Mouse (Mus musculus) midbrain, embryonic 14.5 days (tissue): Measurements from ENCODE around the gene Acap3. TPM values are rescaled to one million over a fixed set of nuclear protein-coding genes. Genes with fewer than 3 reads are reported as not detected.
A peak's percentile ranks its signal among the peaks of the same experiment; 100 is the strongest.

Source experiments
- ATAC-seq: fragments of 200-750 bp; cut with Nextera tagmentation; 2 replicates; pipeline ENCODE4 v1.8.0; 2017; ENCODE audit warnings: moderate number of reproducible peaks, moderate library complexity; ENCODE audit not compliant: low FRiP score, low TSS enrichment
- DNase-seq: peaks from one replicate; pipeline ENCODE4 v3.0.0-alpha.2; 2015
- H3K27ac ChIP-seq: fragments of 300-500 bp; sonication (generic); replicated peaks from 2 replicates; pipeline ENCODE4 v1.5.1; 2014; ENCODE audit warnings: mild to moderate bottlenecking, low read depth, low read length, moderate library complexity
- H3K27me3 ChIP-seq: fragments of 300-500 bp; sonication (generic); 2 replicates; pipeline ENCODE4 v1.6.1; 2014; ENCODE audit warnings: low read length, control low read depth, mixed read lengths; ENCODE audit not compliant: control insufficient read depth, insufficient read depth
- H3K36me3 ChIP-seq: fragments of 300-500 bp; sonication (generic); 2 replicates; pipeline ENCODE4 v1.6.1; 2014; ENCODE audit warnings: low read length, control low read depth; ENCODE audit not compliant: control insufficient read depth, insufficient read depth
- H3K4me1 ChIP-seq: fragments of 300-500 bp; sonication (generic); 2 replicates; pipeline ENCODE4 v1.6.1; 2014; ENCODE audit warnings: mild to moderate bottlenecking, antibody characterized with exemption, low read length, control low read depth; ENCODE audit not compliant: control insufficient read depth, insufficient read depth
- H3K4me2 ChIP-seq: fragments of 300-500 bp; sonication (generic); 2 replicates; pipeline ENCODE4 v1.6.1; 2014; ENCODE audit warnings: mild to moderate bottlenecking, low read length, moderate library complexity
- H3K4me3 ChIP-seq: fragments of 300-500 bp; sonication (generic); replicated peaks from 2 replicates; pipeline ENCODE4 v1.5.1; 2014; ENCODE audit warnings: low read depth, low read length
- H3K9ac ChIP-seq: fragments of 300-500 bp; sonication (generic); replicated peaks from 2 replicates; pipeline ENCODE4 v1.6.1; 2014; ENCODE audit warnings: mild to moderate bottlenecking, low read length, moderate library complexity
- H3K9me3 ChIP-seq: fragments of 300-500 bp; sonication (generic); 2 replicates; pipeline ENCODE4 v1.6.1; 2016; ENCODE audit warnings: low read length, control low read depth, mixed read lengths; ENCODE audit not compliant: control insufficient read depth
- WGBS: fragments of 180-500 bp; shearing (Covaris S2); extraction: QIAGEN DNeasy Blood & Tissue Kit; methylation state at CpG from one replicate; pipeline ENCODE4 v1.1.7; 2014; 5-methylcytosine and 5-hydroxymethylcytosine counted together
- polyA plus RNA-seq: library from polyadenylated mRNA; unstranded; fragments of >200 nt; fragmentation: Nextera tagmentation; extraction: Ambion mirVana; gene quantifications from 2 replicates; pipeline ENCODE4 v1.2.1, GENCODE M21; 2014

The Acap3 gene
- polyA plus RNA-seq, 1 experiment from 2014 or later = 76.6 TPM

DNA sequence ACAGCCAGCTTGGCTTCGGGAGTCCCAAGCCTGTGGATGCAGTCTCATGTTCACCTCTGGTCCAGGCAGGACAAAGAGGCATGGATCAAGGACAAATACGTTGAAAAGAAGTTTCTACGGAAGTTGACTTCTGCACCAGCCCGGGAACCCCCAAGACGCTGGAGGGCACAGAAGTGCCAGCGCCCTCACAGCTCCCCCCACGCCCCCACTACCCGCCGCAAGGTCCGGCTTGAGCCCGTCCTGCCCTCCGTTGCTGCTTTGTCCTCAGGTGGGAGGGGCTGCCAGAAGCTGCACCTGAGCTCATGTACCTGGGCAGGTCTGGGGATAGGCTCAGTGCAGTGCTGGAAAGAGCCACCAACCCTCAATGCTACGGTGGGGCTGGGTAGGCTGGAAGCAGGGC is 11.6 kb downstream of the Acap3 start:
- DNase-seq (no peak), ATAC-seq (no peak)
- no peaks in the 10 kb centered on the region for H3K27me3 ChIP-seq
- no peak overlapping the region for H3K4me2 ChIP-seq
- no peaks in the 10 kb centered on the region for H3K9me3 ChIP-seq
- no peaks in the 10 kb centered on the region for H3K4me1 ChIP-seq
- WGBS = 97% methylated on average over 13 of the region's 13 CpGs
- no peak overlapping the region for H3K4me3 ChIP-seq
- H3K9ac ChIP-seq = no peak overlapping the region
- H3K27ac ChIP-seq = no peak overlapping the region
- peaks cover 95% of the 10 kb centered on the region for H3K36me3 ChIP-seq

GRCm38 (mm10) chr4:155904318-155905102 is 12.9 kb downstream of the Acap3 start:
- DNase-seq = peak; percentile 46
- no peak for ATAC-seq
- H3K27ac ChIP-seq = no peak overlapping the region
- H3K4me1 ChIP-seq = no peaks in the 10 kb centered on the region
- no peaks in the 10 kb centered on the region for H3K27me3 ChIP-seq
- H3K4me3 ChIP-seq = no peak overlapping the region
- H3K4me2 ChIP-seq = no peak overlapping the region
- no peak overlapping the region for H3K9ac ChIP-seq
- 91% methylated on average over 13 of the region's 13 CpGs for WGBS
- peaks cover 82% of the 10 kb centered on the region for H3K36me3 ChIP-seq
- H3K9me3 ChIP-seq = no peaks in the 10 kb centered on the region

- no peak for DNase-seq
- no peak overlapping the region for H3K4me2 ChIP-seq
- no peaks in the 10 kb centered on the region for H3K27me3 ChIP-seq
- no peak overlapping the region for H3K27ac ChIP-seq
- no peak overlapping the region for H3K4me3 ChIP-seq
- no peaks in the 10 kb centered on the region for H3K4me1 ChIP-seq
- no peak overlapping the region for H3K9ac ChIP-seq
- H3K9me3 ChIP-seq = no peaks in the 10 kb centered on the region
- WGBS = 88% methylated on average over 13 of the region's 13 CpGs
- no peak for ATAC-seq
- peaks cover 71% of the 10 kb centered on the region for H3K36me3 ChIP-seq
Measured at GRCm38 (mm10) chr4:155905634-155906033, 14.0 kb downstream of the Acap3 start.

DNA sequence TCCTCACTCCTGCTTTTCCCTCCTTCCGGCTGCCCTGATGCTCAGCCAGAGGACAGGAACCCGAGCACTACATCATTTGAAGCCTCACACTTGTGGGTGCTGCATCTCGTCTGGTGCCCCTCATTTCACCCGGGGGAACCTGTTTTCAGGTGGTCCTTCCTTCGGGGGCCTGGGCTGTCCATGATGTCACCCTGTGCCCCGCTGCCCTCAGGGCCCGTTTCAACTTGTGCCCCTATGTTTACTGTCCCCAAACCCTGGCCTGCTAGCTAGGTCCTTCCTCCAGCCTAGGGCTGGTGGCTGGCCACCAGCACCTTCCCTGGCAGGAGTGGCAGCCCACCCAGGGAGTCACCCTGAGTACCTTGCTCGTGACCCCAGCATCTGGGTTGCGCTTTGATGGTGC is 14.5 kb downstream of the Acap3 start:
- Histone ChIP-seq H3K9me3 (no peaks in the 10 kb centered on the region), H3K9ac (no peak overlapping the region), H3K36me3 (peaks cover 66% of the 10 kb centered on the region), H3K27me3 (no peaks in the 10 kb centered on the region), H3K4me3 (no peak overlapping the region), H3K4me2 (no peak overlapping the region), H3K4me1 (no peaks in the 10 kb centered on the region), H3K27ac (no peak overlapping the region)
- 84% methylated on average over 9 of the region's 9 CpGs for WGBS
- ATAC-seq (no peak), DNase-seq (no peak)

GRCm38 (mm10) chr4:155907003-155907402 is 15.4 kb downstream of the Acap3 start:
- H3K27me3 ChIP-seq = no peaks in the 10 kb centered on the region
- DNase-seq = no peak
- H3K9ac ChIP-seq = no peak overlapping the region
- 89% methylated on average over 11 of the region's 11 CpGs for WGBS
- H3K9me3 ChIP-seq = no peaks in the 10 kb centered on the region
- no peak overlapping the region for H3K27ac ChIP-seq
- no peak for ATAC-seq
- no peak overlapping the region for H3K4me2 ChIP-seq
- H3K36me3 ChIP-seq = peaks cover 57% of the 10 kb centered on the region
- H3K4me1 ChIP-seq = no peaks in the 10 kb centered on the region
- H3K4me3 ChIP-seq = no peak overlapping the region

GRCm38 (mm10) chr4:155908281-155908680 is 16.7 kb downstream of the Acap3 start:
- DNase-seq (no peak), ATAC-seq (no peak)
- 78% methylated on average over 7 of the region's 7 CpGs for WGBS

DNA sequence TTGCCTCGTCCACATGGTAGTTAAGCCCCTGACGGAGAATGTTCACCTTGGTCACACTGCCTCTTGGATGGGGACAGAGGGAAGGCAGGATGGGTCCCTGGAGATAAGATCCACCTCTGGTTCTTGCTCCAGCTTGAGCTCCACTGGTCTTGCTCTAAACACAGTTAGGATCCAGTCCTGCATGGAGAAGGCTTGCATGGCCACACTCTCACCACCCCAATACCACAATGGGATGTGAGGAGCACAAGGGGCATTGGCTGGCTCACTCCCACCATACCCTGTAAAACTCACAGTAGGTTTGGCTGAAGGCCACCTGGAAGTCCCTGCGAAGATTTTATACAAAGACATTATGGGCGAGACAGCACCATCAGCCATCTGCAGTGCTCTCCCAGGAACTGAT is 17.1 kb downstream of the Acap3 start:
- Histone ChIP-seq H3K9ac (no peak overlapping the region), H3K4me1 (no peaks in the 10 kb centered on the region), H3K4me3 (no peak overlapping the region), H3K4me2 (no peak overlapping the region), H3K36me3 (peaks cover 40% of the 10 kb centered on the region), H3K9me3 (no peaks in the 10 kb centered on the region), H3K27me3 (no peaks in the 10 kb centered on the region), H3K27ac (no peak overlapping the region)
- DNase-seq = no peak
- WGBS = 95% methylated on average over 4 of the region's 4 CpGs
- no peak for ATAC-seq

More at GRCm38 (mm10) chr4:155908281-155908680, 16.7 kb downstream of the Acap3 start:
- Histone ChIP-seq H3K27ac (no peak overlapping the region), H3K36me3 (peaks cover 45% of the 10 kb centered on the region), H3K4me3 (no peak overlapping the region), H3K4me2 (no peak overlapping the region), H3K4me1 (no peaks in the 10 kb centered on the region), H3K9me3 (no peaks in the 10 kb centered on the region), H3K9ac (no peak overlapping the region), H3K27me3 (no peaks in the 10 kb centered on the region)

DNA sequence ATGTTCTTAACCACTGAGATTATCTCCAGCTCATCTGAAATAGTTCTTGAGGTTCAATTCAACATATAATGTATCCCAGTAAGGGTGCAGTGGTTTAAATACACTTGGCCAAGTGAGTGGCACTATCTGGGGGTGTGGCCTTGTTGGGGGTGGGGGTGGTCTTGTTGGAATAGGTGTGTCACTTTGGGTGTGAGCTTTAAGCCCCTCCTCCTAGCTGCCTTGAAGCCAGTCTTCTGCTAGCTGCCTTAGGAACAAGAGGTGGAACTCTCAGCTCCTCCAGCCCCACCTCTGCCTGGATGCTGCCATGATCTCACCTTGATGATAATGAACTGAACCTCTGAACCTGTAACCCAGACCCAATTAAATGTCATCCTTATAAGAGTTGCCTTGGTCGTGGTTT is 40.4 kb downstream of the Acap3 start:
- WGBS = 76% methylated on average over 1 of the region's 1 CpGs
- no peak for ATAC-seq
- H3K4me1 ChIP-seq = no peaks in the 10 kb centered on the region

DNA sequence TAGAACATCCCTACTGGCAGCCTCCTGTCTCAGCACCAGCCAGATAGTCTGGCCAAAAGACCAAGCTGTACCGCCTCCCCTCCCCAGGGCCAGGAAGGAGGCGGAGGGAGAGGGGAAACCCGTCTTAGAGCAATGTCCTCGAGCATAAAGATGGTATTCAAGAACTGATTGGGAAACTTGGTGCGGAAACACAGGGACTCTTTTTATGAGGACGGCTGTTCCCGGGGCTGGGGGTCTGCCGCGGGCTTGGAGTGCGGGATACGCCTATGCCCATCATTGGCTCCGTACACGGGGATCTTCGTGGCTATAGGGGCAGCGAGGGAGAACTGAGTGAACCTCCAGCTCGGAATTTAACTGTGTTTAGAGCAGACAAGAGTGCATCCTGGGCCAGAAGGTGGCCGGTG is 51.4 kb downstream of the Acap3 start:
- no peak for DNase-seq
- 2% methylated on average over 17 of the region's 17 CpGs for WGBS

More for the DNA sequence above, 40.4 kb downstream of the Acap3 start:
- H3K27me3 ChIP-seq = no peaks in the 10 kb centered on the region
- no peaks in the 10 kb centered on the region for H3K36me3 ChIP-seq
- no peak overlapping the region for H3K4me2 ChIP-seq
- H3K27ac ChIP-seq = no peak overlapping the region
- DNase-seq = no peak
- H3K9me3 ChIP-seq = no peaks in the 10 kb centered on the region
- no peak overlapping the region for H3K4me3 ChIP-seq
- H3K9ac ChIP-seq = no peak overlapping the region

More for the DNA sequence above, 51.4 kb downstream of the Acap3 start:
- Histone ChIP-seq H3K9ac (peak overlapping the region; percentile 78), H3K4me1 (peaks cover 14% of the 10 kb centered on the region), H3K36me3 (peaks cover 7% of the 10 kb centered on the region; the same call in 1 of the 2 replicates), H3K4me3 (peak overlapping the region; percentile 91), H3K27me3 (no peaks in the 10 kb centered on the region), H3K27ac (peak overlapping the region; percentile 86), H3K4me2 (peak overlapping the region; percentile 96), H3K9me3 (no peaks in the 10 kb centered on the region)
- peak; percentile 51; the same call in 1 of the 2 replicates for ATAC-seq
